Mouse (Mus musculus): Measurements from ENCODE around the gene Crtc1.

- TF ChIP-seq CHD2 (IDR thresholded peaks at IDR 0.05; ENCODE audit: low read depth, low read length) (no peak), MAFK (IDR thresholded peaks at IDR 0.05; ENCODE audit: insufficient read depth, low read depth, low read length) (no peak)
Observed at GRCm38 (mm10) chr8:70360769-70361168, 78.6 kb downstream of the Crtc1 start.
